Mouse (Mus musculus): ENCODE data around the gene Palb2. TPM values are rescaled to one million over a fixed set of nuclear protein-coding genes. Genes with fewer than 3 reads are reported as not detected.
A peak's percentile ranks its signal among the peaks of the same experiment; 100 is the strongest.

Gene Palb2
- polyA plus RNA-seq (2015; fragmentation: Nextera tagmentation; extraction: Ambion mirVana), result 11.8 and 16.2 TPM in 2 replicates

DNA sequence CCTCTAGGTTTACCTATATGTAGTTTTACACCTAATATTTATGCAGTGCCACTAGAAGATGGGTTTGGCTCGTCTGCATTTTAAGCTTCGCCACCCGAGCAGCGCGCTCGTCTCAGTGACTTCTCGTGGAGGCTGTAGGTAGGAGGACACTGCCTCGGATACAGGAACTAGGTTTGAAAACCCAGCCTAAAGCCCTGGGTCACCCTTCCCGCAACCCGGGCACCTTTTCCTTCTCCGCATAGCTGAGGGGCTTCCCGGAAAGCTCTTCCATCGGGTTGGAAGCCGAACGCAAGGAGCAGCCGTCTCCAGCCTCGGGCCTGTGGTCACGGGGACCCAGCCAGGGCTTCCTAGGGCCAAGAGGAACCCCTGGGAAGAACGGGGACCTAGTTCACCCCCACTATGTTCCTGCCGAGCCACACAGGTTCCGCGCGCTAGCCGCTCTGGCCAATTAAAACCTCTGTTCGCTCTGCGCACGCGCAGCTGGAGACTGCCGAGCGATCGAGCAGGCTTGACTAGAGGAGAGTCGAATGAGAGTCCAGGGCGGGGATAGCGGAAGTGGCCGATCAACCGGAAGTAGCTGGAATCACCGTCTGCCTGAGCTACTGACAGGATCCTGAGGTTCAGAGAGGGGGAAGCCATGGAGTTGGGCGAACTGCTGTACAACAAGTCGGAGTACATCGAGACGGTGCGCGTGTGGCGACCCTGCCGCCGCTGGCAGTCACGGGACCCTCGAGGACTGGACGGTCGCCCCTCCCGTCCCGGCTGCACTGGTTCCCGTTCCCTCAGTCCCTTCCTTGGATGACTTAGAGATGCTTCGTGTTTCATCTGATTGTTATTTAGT is at the start of gene Palb2, which contains the start of gene Dctn5:
Palb2 (minus strand) TSS at position 489 of the 841 bp plus-strand sequence.
Dctn5 (plus strand) TSS at position 545 of the 841 bp plus-strand sequence.
- under 1% methylated on average over 54 of the region's 54 CpGs for WGBS
- H3K4me3 ChIP-seq (replicated peaks; ENCODE audit: low read length), result peak within 1 kb of the TSS; percentile 84
- H3K9me3 ChIP-seq (replicated peaks; ENCODE audit: control insufficient read depth, low read length), result no peaks in the 10 kb centered on the region
- peak within 1 kb of the TSS; percentile 67 for H3K4me2 ChIP-seq (ENCODE audit: low read depth, low read length)
- peak within 1 kb of the TSS; percentile 93 for H3K9ac ChIP-seq (ENCODE audit: low read length)
- peak within 1 kb of the TSS; percentile 59 for H3K27ac ChIP-seq (ENCODE audit: low read length)
- peaks cover 4% of the 10 kb centered on the region; the same call in 1 of the 2 replicates for H3K4me1 ChIP-seq (ENCODE audit: control insufficient read depth, insufficient read depth, low read length)
- no peaks in the 10 kb centered on the region for H3K27me3 ChIP-seq (ENCODE audit: control insufficient read depth, insufficient read depth, low read length)
- peak; percentile 98 for ATAC-seq (ENCODE audit: insufficient read depth, low FRiP score)
- 0 out of 2 replicates have a peak, but pooled peaks cover 11% of the 10 kb centered on the region for H3K36me3 ChIP-seq (ENCODE audit: control insufficient read depth, insufficient read depth, low read length)

DNA sequence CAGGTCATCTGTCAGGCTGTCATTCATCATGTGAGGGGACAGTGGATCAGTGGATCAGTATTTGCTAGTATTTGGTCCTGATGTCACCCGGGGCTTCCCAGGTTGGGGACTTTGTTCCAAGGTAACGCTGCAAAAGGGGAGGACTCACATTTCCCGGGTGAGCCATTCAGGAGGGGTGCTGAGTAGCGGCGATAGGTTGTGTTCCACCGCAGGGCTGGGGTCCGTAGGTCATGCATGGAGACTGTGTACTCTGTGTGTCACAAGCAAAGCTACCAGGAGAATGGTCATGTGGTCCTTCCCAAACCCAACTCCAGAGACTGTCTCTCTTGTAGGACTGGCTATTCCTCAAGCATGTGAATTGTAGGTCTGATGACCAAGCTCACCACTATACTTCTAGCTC is 47.9 kb upstream of the Palb2 start:
- no peak for ATAC-seq (ENCODE audit: insufficient read depth, low FRiP score)
- Histone ChIP-seq H3K9me3 (replicated peaks; ENCODE audit: control insufficient read depth, low read length) (no peaks in the 10 kb centered on the region), H3K36me3 (ENCODE audit: control insufficient read depth, insufficient read depth, low read length) (no peaks in the 10 kb centered on the region), H3K27me3 (ENCODE audit: control insufficient read depth, insufficient read depth, low read length) (no peaks in the 10 kb centered on the region), H3K4me2 (ENCODE audit: low read depth, low read length) (no peak overlapping the region), H3K4me3 (replicated peaks; ENCODE audit: low read length) (no peak overlapping the region), H3K4me1 (ENCODE audit: control insufficient read depth, insufficient read depth, low read length) (no peaks in the 10 kb centered on the region), H3K27ac (ENCODE audit: low read length) (no peak overlapping the region), H3K9ac (ENCODE audit: low read length) (no peak overlapping the region)
- 86% methylated on average over 7 of the region's 7 CpGs for WGBS

DNA sequence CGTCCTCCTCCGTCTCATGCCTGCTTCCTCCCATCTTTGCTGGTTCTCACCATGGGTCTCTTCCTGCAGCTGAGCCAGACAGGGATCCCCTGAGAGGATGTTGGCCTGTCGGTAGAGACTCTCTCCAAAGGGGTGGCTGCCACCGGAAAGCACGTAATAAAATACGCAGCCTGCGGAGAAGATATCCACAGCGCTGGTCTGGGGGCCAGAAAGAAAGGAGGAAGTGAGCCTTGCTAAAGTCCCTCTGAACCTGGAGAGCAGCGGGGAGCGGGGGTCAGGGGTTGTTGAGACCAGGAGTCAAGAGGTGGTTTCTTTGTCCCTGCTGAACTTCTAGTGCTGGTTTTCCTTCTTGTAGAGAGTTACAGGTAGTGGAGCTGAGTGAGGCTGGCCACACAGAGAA is 38.8 kb upstream of the Palb2 start:
- Histone ChIP-seq H3K9ac (ENCODE audit: low read length) (no peak overlapping the region), H3K27me3 (ENCODE audit: control insufficient read depth, insufficient read depth, low read length) (no peaks in the 10 kb centered on the region), H3K4me2 (ENCODE audit: low read depth, low read length) (no peak overlapping the region), H3K4me3 (replicated peaks; ENCODE audit: low read length) (no peak overlapping the region), H3K36me3 (ENCODE audit: control insufficient read depth, insufficient read depth, low read length) (peaks cover 27% of the 10 kb centered on the region), H3K27ac (ENCODE audit: low read length) (no peak overlapping the region), H3K9me3 (replicated peaks; ENCODE audit: control insufficient read depth, low read length) (no peaks in the 10 kb centered on the region), H3K4me1 (ENCODE audit: control insufficient read depth, insufficient read depth, low read length) (no peaks in the 10 kb centered on the region)
- 68% methylated on average over 10 of the region's 10 CpGs for WGBS
- ATAC-seq (ENCODE audit: insufficient read depth, low FRiP score), result no peak

DNA sequence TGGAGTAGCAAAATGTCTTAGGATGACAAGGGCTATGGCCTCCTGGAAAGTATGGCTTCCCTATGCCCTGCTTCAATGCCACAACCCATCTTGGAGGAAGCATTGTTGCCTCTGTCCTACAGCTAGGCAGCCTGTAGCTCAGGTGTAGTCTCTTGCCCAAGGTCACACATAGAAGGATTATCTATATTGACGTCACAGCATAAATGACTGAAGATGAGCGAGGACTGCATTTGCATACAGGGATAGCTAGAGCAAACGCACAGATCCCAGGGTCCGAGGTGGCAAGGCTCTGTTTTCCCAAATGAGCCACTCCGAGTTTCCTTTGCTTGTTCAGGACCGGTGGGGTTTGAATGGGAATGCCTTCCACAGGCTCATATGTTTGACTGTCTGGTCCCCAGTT is 37.9 kb upstream of the Palb2 start:
- H3K36me3 ChIP-seq (ENCODE audit: control insufficient read depth, insufficient read depth, low read length), result peaks cover 27% of the 10 kb centered on the region

DNA sequence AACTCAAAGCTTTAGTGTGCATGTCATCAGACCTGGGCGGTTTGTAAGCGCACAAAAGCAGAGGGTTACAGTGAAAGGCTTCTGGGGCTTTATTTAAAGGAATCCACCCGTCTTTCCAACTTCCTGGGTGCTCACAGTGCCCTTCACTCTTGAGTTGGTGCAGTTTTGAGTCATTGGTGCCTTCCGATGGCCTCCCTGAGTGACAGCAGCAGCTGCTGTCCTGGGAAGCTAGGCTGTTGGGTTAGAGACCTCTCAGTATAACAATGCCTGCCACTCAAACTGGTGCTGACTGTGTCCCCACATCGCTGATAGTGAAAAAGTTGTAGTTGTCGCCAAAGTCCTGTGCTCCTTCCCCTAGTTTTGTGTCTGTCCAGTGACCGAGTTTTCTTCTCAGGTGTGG is 34.4 kb upstream of the Palb2 start:
- 91% methylated on average over 7 of the region's 7 CpGs for WGBS
- no peak for ATAC-seq (ENCODE audit: insufficient read depth, low FRiP score)
- Histone ChIP-seq H3K36me3 (ENCODE audit: control insufficient read depth, insufficient read depth, low read length) (peaks cover 41% of the 10 kb centered on the region), H3K4me1 (ENCODE audit: control insufficient read depth, insufficient read depth, low read length) (no peaks in the 10 kb centered on the region), H3K27ac (ENCODE audit: low read length) (no peak overlapping the region), H3K27me3 (ENCODE audit: control insufficient read depth, insufficient read depth, low read length) (no peaks in the 10 kb centered on the region), H3K9ac (ENCODE audit: low read length) (no peak overlapping the region), H3K4me2 (ENCODE audit: low read depth, low read length) (no peak overlapping the region), H3K4me3 (replicated peaks; ENCODE audit: low read length) (no peak overlapping the region), H3K9me3 (replicated peaks; ENCODE audit: control insufficient read depth, low read length) (no peaks in the 10 kb centered on the region)

More for the DNA sequence above, 37.9 kb upstream of the Palb2 start:
- Histone ChIP-seq H3K27me3 (ENCODE audit: control insufficient read depth, insufficient read depth, low read length) (no peaks in the 10 kb centered on the region), H3K4me2 (ENCODE audit: low read depth, low read length) (no peak overlapping the region), H3K4me1 (ENCODE audit: control insufficient read depth, insufficient read depth, low read length) (no peaks in the 10 kb centered on the region), H3K9me3 (replicated peaks; ENCODE audit: control insufficient read depth, low read length) (no peaks in the 10 kb centered on the region), H3K4me3 (replicated peaks; ENCODE audit: low read length) (no peak overlapping the region), H3K27ac (ENCODE audit: low read length) (no peak overlapping the region), H3K9ac (ENCODE audit: low read length) (no peak overlapping the region)
- WGBS, result 83% methylated on average over 6 of the region's 6 CpGs
- ATAC-seq (ENCODE audit: insufficient read depth, low FRiP score), result no peak

DNA sequence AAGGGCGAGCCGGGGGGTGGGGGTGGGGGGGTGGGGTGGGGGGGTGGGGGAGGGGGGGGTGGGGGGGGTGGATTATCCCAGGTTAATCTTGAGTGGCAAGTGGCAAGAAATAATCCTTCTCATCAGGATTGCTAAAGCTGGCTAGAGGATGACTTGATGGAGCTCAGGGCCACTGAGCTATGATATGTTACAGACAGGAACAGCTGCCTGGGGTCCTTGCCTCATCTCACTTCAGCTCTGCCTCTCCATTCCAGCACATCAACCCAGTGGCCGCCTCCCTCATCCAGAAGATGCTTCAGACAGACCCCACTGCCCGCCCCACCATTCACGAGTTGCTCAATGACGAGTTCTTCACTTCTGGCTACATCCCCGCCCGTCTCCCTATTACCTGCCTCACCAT is 31.0 kb upstream of the Palb2 start:
- Histone ChIP-seq H3K27ac (ENCODE audit: low read length) (no peak overlapping the region), H3K9ac (ENCODE audit: low read length) (no peak overlapping the region), H3K4me2 (ENCODE audit: low read depth, low read length) (no peak overlapping the region), H3K36me3 (ENCODE audit: control insufficient read depth, insufficient read depth, low read length) (peaks cover 27% of the 10 kb centered on the region), H3K4me1 (ENCODE audit: control insufficient read depth, insufficient read depth, low read length) (peaks cover 20% of the 10 kb centered on the region), H3K9me3 (replicated peaks; ENCODE audit: control insufficient read depth, low read length) (no peaks in the 10 kb centered on the region), H3K27me3 (ENCODE audit: control insufficient read depth, insufficient read depth, low read length) (no peaks in the 10 kb centered on the region), H3K4me3 (replicated peaks; ENCODE audit: low read length) (no peak overlapping the region)
- ATAC-seq (ENCODE audit: insufficient read depth, low FRiP score), result no peak
- 92% methylated on average over 8 of the region's 8 CpGs for WGBS

DNA sequence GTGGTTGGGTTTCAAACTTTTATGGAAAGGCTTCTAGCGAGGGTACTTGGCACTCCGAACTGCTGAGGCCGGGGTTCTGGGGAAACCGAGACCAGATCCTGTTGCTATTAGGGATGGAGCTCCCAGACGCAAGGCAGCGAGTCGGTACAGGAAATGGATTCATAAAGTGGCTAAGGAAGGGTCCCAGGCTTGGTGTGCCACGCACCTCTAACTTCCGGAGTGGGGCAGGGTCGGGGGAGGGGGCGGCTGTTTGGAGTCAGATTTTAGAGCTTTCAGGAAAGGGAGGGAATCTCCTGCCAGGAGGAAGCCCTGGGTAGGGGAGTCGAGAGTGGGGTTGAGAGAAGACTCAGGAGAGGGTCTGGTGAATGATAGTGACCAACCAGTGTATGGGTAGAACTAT is 27.3 kb upstream of the Palb2 start:
- no peak for ATAC-seq (ENCODE audit: insufficient read depth, low FRiP score)
- 1% methylated on average over 12 of the region's 12 CpGs for WGBS
- H3K4me3 ChIP-seq (replicated peaks; ENCODE audit: low read length), result peak overlapping the region; percentile 87

DNA sequence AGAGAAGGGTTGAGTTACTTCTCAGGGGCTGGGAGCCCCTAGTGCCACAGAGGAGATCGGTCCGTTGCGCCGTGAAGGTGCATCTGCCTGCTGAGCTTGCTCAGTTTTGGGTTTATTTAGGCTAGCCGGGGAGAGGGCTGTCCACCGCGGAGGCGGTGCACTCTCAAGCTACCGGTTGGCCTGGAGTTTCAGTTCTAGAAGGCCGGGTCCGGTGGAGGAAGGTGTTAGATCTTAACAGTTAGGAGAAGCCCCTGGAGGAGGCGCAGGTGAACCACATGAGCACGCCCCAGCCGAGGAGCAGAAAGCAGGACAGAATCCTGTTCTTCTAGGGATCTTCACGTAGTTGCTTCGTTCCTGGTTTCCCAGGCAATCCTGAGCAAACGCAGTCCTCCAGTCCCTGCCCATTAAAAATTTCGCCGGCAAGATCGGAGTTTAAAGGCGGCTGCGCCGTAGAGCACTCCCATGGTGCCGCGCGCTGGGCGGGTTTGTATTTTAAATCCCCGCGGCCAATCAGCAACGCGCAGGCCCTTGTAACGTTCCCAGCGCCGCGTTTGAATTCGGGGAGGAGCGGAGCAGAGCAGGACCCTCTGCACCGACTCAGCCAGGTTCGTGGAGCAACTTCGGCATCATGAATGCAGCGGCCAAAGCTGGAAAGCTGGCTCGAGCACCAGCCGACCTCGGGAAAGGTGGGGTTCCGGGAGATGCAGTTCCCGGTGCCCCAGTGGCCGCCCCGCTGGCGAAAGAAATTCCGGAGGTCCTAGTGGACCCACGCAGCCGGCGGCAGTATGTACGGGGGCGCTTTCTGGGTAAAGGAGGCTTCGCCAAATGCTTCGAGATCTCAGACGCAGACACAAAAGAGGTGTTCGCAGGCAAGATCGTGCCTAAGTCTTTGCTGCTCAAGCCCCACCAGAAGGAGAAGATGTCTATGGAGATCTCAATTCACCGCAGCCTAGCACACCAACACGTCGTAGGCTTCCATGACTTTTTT is 26.4 kb upstream of the Palb2 start, which contains the start of gene Plk1:
Plk1 (plus strand) TSS at position 525 of the 988 bp plus-strand sequence.
- Histone ChIP-seq H3K4me2 (ENCODE audit: low read depth, low read length) (peak within 1 kb of the TSS; percentile 89), H3K9ac (ENCODE audit: low read length) (peak within 1 kb of the TSS; percentile 84), H3K4me1 (ENCODE audit: control insufficient read depth, insufficient read depth, low read length) (peaks cover 33% of the 10 kb centered on the region), H3K4me3 (replicated peaks; ENCODE audit: low read length) (peak within 1 kb of the TSS; percentile 87), H3K36me3 (ENCODE audit: control insufficient read depth, insufficient read depth, low read length) (peaks cover 8% of the 10 kb centered on the region), H3K27ac (ENCODE audit: low read length) (peak within 1 kb of the TSS; percentile 93), H3K27me3 (ENCODE audit: control insufficient read depth, insufficient read depth, low read length) (no peaks in the 10 kb centered on the region), H3K9me3 (replicated peaks; ENCODE audit: control insufficient read depth, low read length) (no peaks in the 10 kb centered on the region)
- under 1% methylated on average over 63 of the region's 63 CpGs for WGBS
- ATAC-seq (ENCODE audit: insufficient read depth, low FRiP score), result peak; percentile 91

More for the DNA sequence above, 27.3 kb upstream of the Palb2 start:
- H3K4me1 ChIP-seq (ENCODE audit: control insufficient read depth, insufficient read depth, low read length), result peaks cover 33% of the 10 kb centered on the region
- no peaks in the 10 kb centered on the region for H3K9me3 ChIP-seq (replicated peaks; ENCODE audit: control insufficient read depth, low read length)
- peaks cover 14% of the 10 kb centered on the region for H3K36me3 ChIP-seq (ENCODE audit: control insufficient read depth, insufficient read depth, low read length)
- peak overlapping the region; percentile 49; the same call in 1 of the 2 replicates for H3K27ac ChIP-seq (ENCODE audit: low read length)
- H3K4me2 ChIP-seq (ENCODE audit: low read depth, low read length), result peak overlapping the region; percentile 89
- H3K27me3 ChIP-seq (ENCODE audit: control insufficient read depth, insufficient read depth, low read length), result no peaks in the 10 kb centered on the region
- peak overlapping the region; percentile 82 for H3K9ac ChIP-seq (ENCODE audit: low read length)
